Mouse (Mus musculus) midbrain, embryonic 10.5 days (tissue): ENCODE data around the gene Prkce. TPM values are rescaled to one million over a fixed set of nuclear protein-coding genes. Genes with fewer than 3 reads are reported as not detected.

Experiments
- DNase-seq: peaks from one replicate; pipeline ENCODE4 v3.0.0-alpha.2; 2017; ENCODE audit warnings: low spot score
- H3K27ac ChIP-seq: fragments of 300-500 bp; sonication (generic); replicated peaks from 2 replicates; pipeline ENCODE4 v1.5.1; 2016; ENCODE audit warnings: mild to moderate bottlenecking
- H3K27me3 ChIP-seq: fragments of 300-500 bp; sonication (generic); 2 replicates; pipeline ENCODE4 v1.6.1; 2016; ENCODE audit warnings: low read depth, mild to moderate bottlenecking; ENCODE audit not compliant: poor library complexity, severe bottlenecking
- H3K36me3 ChIP-seq: fragments of 300-500 bp; sonication (generic); 2 replicates; pipeline ENCODE4 v1.6.1; 2016; ENCODE audit warnings: mild to moderate bottlenecking, moderate library complexity
- H3K4me1 ChIP-seq: fragments of 300-500 bp; sonication (generic); 2 replicates; pipeline ENCODE4 v1.6.1; 2016
- H3K4me3 ChIP-seq: fragments of 300-500 bp; sonication (generic); 2 replicates; pipeline ENCODE4 v1.5.1; 2016; ENCODE audit warnings: mild to moderate bottlenecking, moderate library complexity
- H3K9me3 ChIP-seq: fragments of 300-500 bp; sonication (generic); replicated peaks from 2 replicates; pipeline ENCODE4 v1.6.1; 2016; ENCODE audit warnings: mild to moderate bottlenecking
- WGBS: fragments of 180-500 bp; shearing (Covaris S2); methylation state at CpG from one replicate; pipeline ENCODE4 v1.1.7; 2016; 5-methylcytosine and 5-hydroxymethylcytosine counted together
- polyA plus RNA-seq: library from polyadenylated mRNA; unstranded; fragments of >200 nt; fragmentation: Nextera tagmentation; extraction: Ambion mirVana; gene quantifications from 2 replicates; pipeline ENCODE4 v1.2.1, GENCODE M21; 2016

The Prkce gene
- polyA plus RNA-seq, 1 experiment from 2014 or later = 2.9 TPM

DNA sequence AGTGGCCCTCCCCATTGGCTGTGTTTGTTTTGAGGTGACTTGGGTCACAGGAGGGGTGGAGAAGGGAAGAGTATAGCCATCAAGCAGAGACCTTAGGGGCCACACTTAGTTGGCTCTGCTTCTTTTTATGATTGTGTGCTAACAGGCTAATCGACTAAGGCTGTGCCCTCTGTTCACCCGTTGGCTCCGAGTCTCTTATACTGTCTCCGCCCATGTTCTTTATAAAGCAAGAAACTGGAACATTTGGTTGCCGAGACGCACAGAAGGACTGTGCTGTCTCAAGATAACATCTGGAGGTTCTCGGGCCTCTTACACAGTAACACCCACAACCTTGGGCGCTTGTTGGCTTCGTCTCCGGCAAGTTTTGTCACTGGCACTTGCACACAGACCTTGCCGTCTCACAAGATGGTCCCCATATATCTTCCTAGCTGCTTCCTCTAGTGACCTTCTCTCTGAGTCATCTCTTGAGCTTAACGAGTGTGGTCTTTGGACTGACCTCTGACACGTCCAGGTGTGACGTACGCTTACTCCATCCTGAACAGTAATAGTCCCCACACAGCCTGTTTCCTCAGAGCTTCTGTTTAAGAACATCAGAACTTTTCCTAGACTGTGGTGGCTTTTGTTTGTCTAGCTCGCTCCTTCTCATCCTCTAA is 406.1 kb downstream of the Prkce start:
- no peaks in the 10 kb centered on the region for H3K4me1 ChIP-seq
- H3K9me3 ChIP-seq = no peaks in the 10 kb centered on the region
- no peak overlapping the region for H3K27ac ChIP-seq
- H3K36me3 ChIP-seq = no peaks in the 10 kb centered on the region
- no peak for DNase-seq
- WGBS = 85% methylated on average over 16 of the region's 16 CpGs
- H3K27me3 ChIP-seq = no peaks in the 10 kb centered on the region
- no peak overlapping the region for H3K4me3 ChIP-seq

GRCm38 (mm10) chr17:86580724-86581123 is 413.1 kb downstream of the Prkce start:
- no peak for DNase-seq
- Histone ChIP-seq H3K27me3 (no peaks in the 10 kb centered on the region), H3K4me3 (no peak overlapping the region), H3K4me1 (no peaks in the 10 kb centered on the region), H3K9me3 (no peaks in the 10 kb centered on the region), H3K27ac (no peak overlapping the region), H3K36me3 (no peaks in the 10 kb centered on the region)
- WGBS = 82% methylated on average over 6 of the region's 6 CpGs

DNA sequence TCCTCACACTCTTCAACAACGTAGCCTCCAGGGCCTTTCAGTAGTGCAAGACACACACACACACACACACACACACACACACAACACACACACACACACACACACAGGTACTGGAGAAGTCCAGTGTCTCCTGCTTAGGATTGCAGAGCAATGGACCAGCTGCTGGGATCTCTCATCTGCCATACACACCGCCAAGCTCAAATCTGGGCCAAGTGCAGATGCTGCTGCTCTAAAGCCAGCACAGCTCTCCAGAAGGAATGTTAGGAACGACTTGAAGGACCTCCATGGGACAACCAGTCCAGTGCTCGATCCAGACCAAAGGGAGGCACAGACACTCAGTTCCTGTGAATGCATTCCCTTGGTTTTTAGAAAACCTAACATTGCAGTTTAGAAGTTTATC is 414.8 kb downstream of the Prkce start:
- no peak for DNase-seq
- H3K4me1 ChIP-seq = no peaks in the 10 kb centered on the region
- H3K9me3 ChIP-seq = no peaks in the 10 kb centered on the region
- no peak overlapping the region for H3K27ac ChIP-seq
- H3K27me3 ChIP-seq = no peaks in the 10 kb centered on the region
- H3K4me3 ChIP-seq = no peak overlapping the region
- 82% methylated on average over 4 of the region's 4 CpGs for WGBS
- no peaks in the 10 kb centered on the region for H3K36me3 ChIP-seq

- WGBS = 87% methylated on average over 5 of the region's 5 CpGs
- H3K27me3 ChIP-seq = no peaks in the 10 kb centered on the region
- no peak overlapping the region for H3K27ac ChIP-seq
- H3K36me3 ChIP-seq = no peaks in the 10 kb centered on the region
- no peak overlapping the region for H3K4me3 ChIP-seq
- DNase-seq = no peak
- H3K9me3 ChIP-seq = no peaks in the 10 kb centered on the region
- no peaks in the 10 kb centered on the region; the same call in 1 of the 2 replicates for H3K4me1 ChIP-seq
These were observed 418.9 kb downstream of the Prkce start for GRCm38 (mm10) chr17:86586441-86586840.

GRCm38 (mm10) chr17:86588704-86589449 is 421.3 kb downstream of the Prkce start:
- H3K36me3 ChIP-seq = no peaks in the 10 kb centered on the region

GRCm38 (mm10) chr17:86589681-86590080 is 422.1 kb downstream of the Prkce start:
- DNase-seq = no peak
- Histone ChIP-seq H3K4me3 (no peak overlapping the region), H3K36me3 (no peaks in the 10 kb centered on the region), H3K9me3 (no peaks in the 10 kb centered on the region), H3K27me3 (no peaks in the 10 kb centered on the region), H3K27ac (no peak overlapping the region), H3K4me1 (no peaks in the 10 kb centered on the region; the same call in 1 of the 2 replicates)
- WGBS = 92% methylated on average over 5 of the region's 5 CpGs

More at GRCm38 (mm10) chr17:86588704-86589449, 421.3 kb downstream of the Prkce start:
- no peak for DNase-seq
- H3K27ac ChIP-seq = no peak overlapping the region
- H3K9me3 ChIP-seq = no peaks in the 10 kb centered on the region
- H3K4me1 ChIP-seq = no peaks in the 10 kb centered on the region; the same call in 1 of the 2 replicates
- no peak overlapping the region for H3K4me3 ChIP-seq
- H3K27me3 ChIP-seq = no peaks in the 10 kb centered on the region
- WGBS = 64% methylated on average over 5 of the region's 5 CpGs

DNA sequence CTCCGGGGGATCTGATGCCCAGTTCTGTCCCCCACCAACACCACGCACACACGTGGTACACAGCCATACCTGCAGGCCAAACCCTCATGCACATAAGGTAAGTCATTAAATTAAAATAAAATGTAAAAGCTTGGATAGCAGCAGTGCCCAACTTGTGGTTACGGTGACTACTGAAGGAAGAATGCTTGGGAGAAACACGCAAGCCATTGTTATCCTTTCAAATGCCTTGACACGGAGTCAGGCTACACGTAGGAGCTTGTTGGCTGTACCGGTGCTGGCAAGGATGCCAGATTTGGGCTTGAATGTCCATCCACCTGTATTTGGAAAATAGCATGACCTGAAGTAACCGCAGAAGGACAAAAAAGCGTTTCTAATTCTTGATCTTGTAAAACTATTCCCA is 423.7 kb downstream of the Prkce start:
- Histone ChIP-seq H3K9me3 (no peaks in the 10 kb centered on the region), H3K4me3 (no peak overlapping the region), H3K27ac (no peak overlapping the region), H3K36me3 (no peaks in the 10 kb centered on the region), H3K4me1 (no peaks in the 10 kb centered on the region; the same call in 1 of the 2 replicates), H3K27me3 (no peaks in the 10 kb centered on the region)
- WGBS = 93% methylated on average over 10 of the region's 10 CpGs
- DNase-seq = no peak

DNA sequence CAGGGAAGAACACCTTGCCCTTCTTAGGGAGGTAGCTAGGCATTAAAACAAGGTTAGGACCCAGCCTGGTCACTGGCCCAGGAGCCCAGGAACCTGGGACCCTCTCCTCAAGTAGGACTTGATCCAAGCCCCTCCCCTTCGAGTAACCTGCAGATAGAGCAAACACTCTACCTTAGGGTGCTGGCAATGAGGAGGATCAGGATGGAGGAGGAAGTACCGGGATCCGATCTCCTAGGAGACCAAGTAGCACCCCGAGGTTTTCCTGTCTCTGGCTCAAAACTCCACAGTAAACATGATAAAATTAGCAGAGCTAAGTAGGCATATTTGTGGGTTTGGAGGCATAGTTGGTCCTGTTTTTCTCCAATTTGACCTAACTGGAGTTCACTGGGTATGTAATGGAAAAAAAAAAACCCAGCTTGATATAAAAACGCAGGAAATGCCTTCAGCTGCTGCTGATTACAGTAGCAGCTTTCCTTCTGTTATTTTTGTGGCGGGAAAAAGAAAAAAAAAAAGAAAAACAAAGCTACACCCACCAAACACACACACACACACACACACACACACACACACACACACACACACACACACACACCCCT is 425.5 kb downstream of the Prkce start:
- DNase-seq = no peak
- Histone ChIP-seq H3K27me3 (no peaks in the 10 kb centered on the region), H3K9me3 (no peaks in the 10 kb centered on the region), H3K4me3 (no peak overlapping the region), H3K27ac (no peak overlapping the region), H3K4me1 (no peaks in the 10 kb centered on the region; the same call in 1 of the 2 replicates), H3K36me3 (no peaks in the 10 kb centered on the region)
- WGBS = 76% methylated on average over 6 of the region's 6 CpGs

DNA sequence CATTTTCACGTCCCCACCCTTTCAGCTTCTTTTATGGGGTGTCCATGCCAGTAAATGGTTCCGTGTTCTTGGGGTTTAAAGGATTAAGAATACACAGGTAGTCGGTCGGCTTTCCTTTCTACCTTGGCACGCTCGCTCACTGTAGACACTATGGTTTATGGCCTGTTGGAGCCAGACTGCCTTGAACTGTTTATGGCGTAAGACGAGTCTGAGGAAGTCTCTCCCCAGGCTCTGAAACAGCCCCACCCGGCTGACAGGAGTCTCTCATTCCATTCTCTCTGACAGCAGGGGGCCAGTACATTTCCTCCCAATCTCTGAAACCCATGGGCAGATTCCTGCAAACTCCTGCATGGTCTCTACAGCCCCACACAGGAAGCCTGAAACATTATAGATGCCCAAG is 427.9 kb downstream of the Prkce start:
- H3K4me3 ChIP-seq = no peak overlapping the region
- H3K4me1 ChIP-seq = no peaks in the 10 kb centered on the region
- no peaks in the 10 kb centered on the region for H3K9me3 ChIP-seq
- no peak for DNase-seq
- H3K27ac ChIP-seq = no peak overlapping the region
- H3K27me3 ChIP-seq = no peaks in the 10 kb centered on the region
- 83% methylated on average over 9 of the region's 9 CpGs for WGBS
- no peaks in the 10 kb centered on the region for H3K36me3 ChIP-seq

DNA sequence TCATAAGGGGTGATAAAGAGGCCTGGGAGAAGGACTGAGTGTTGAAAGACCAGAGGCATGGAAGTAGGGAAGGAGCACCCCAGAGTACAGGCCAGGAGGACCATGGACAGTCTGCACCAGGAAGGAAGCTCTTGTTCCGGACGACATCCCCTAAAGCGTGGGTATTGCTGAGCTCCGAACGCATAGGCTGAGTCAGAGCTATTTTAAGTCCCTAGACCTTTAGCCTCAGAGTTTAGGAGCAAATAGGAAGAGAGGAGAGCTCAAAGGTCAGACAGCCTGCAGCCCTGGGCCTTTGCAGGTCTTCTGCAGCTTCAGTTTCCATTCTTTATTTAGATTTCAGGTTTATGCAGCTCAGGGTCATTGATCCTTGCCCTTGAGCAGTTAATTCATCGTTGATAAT is 433.5 kb downstream of the Prkce start:
- no peaks in the 10 kb centered on the region for H3K27me3 ChIP-seq
- no peak overlapping the region for H3K27ac ChIP-seq
- DNase-seq = no peak
- peaks cover 4% of the 10 kb centered on the region; the same call in 1 of the 2 replicates for H3K4me1 ChIP-seq
- no peak overlapping the region for H3K4me3 ChIP-seq
- no peaks in the 10 kb centered on the region for H3K36me3 ChIP-seq
- H3K9me3 ChIP-seq = no peaks in the 10 kb centered on the region
- WGBS = 81% methylated on average over 6 of the region's 6 CpGs

- 90% methylated on average over 2 of the region's 2 CpGs for WGBS
- Histone ChIP-seq H3K9me3 (no peaks in the 10 kb centered on the region), H3K36me3 (no peaks in the 10 kb centered on the region), H3K4me1 (peaks cover 4% of the 10 kb centered on the region; the same call in 1 of the 2 replicates), H3K27me3 (no peaks in the 10 kb centered on the region), H3K27ac (no peak overlapping the region), H3K4me3 (no peak overlapping the region)
- no peak for DNase-seq
These were observed 434.3 kb downstream of the Prkce start for GRCm38 (mm10) chr17:86601901-86602300.

DNA sequence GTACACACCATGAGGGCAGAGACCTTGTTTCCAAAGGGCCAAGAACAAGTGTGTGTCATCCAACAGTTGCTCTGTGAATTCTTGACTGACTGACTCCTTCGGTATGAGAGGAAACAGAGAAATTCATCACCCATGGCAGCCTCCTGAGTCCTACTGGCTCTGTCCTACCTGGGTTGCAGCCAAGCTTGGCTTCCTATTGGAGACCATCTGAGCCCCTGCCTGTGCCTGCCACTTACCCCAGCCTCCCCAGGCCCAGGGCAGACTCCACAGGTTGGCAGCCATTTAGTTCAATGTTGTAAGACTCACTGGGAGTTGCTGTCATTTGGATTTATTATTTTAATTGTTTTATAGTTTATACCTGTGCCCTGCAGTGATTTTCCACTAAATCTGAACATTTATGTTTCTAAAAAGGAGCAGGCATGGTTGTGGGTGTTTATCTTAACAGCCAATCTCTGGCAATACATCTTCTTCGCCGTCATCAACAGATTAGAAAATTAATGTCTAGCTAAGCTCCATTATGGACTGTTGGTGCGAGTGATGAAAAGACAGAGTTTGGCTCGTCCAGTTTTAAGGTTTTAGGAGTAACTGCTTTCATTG is 436.4 kb downstream of the Prkce start:
- DNase-seq = no peak
- WGBS = 91% methylated on average over 5 of the region's 5 CpGs
- Histone ChIP-seq H3K27ac (no peak overlapping the region), H3K9me3 (no peaks in the 10 kb centered on the region), H3K4me1 (peaks cover 4% of the 10 kb centered on the region; the same call in 1 of the 2 replicates), H3K36me3 (no peaks in the 10 kb centered on the region), H3K4me3 (no peak overlapping the region), H3K27me3 (no peaks in the 10 kb centered on the region)
